Mouse (Mus musculus) liver, embryonic 14.5 days (tissue): Measurements from ENCODE around the gene Ltf.

Experiments used
- CTCF ChIP-seq: IDR thresholded peaks from 2 replicates; pipeline ENCODE4 v1.5.1; 2016; ENCODE audit warnings: antibody characterized with exemption, low read depth, control low read depth
- EP300 ChIP-seq: IDR thresholded peaks from 2 replicates; pipeline ENCODE4 v1.6.1; 2016; ENCODE audit warnings: antibody characterized with exemption, low read depth

GRCm38 (mm10) chr9:111085329-111085728 is 66.3 kb downstream of the Ltf start:
- TF ChIP-seq EP300 (no peak), CTCF (no peak)
